Mouse (Mus musculus): ENCODE results near the gene Plk1.

Gene Plk1

DNA sequence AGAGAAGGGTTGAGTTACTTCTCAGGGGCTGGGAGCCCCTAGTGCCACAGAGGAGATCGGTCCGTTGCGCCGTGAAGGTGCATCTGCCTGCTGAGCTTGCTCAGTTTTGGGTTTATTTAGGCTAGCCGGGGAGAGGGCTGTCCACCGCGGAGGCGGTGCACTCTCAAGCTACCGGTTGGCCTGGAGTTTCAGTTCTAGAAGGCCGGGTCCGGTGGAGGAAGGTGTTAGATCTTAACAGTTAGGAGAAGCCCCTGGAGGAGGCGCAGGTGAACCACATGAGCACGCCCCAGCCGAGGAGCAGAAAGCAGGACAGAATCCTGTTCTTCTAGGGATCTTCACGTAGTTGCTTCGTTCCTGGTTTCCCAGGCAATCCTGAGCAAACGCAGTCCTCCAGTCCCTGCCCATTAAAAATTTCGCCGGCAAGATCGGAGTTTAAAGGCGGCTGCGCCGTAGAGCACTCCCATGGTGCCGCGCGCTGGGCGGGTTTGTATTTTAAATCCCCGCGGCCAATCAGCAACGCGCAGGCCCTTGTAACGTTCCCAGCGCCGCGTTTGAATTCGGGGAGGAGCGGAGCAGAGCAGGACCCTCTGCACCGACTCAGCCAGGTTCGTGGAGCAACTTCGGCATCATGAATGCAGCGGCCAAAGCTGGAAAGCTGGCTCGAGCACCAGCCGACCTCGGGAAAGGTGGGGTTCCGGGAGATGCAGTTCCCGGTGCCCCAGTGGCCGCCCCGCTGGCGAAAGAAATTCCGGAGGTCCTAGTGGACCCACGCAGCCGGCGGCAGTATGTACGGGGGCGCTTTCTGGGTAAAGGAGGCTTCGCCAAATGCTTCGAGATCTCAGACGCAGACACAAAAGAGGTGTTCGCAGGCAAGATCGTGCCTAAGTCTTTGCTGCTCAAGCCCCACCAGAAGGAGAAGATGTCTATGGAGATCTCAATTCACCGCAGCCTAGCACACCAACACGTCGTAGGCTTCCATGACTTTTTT, at the start of gene Plk1:
Plk1 (plus strand) TSS at position 525 of the 988 bp plus-strand sequence.
- in situ Hi-C loops (cut with MboI; ENCODE audit: unreplicated experiment in 2 of 2) = no loop called here

DNA sequence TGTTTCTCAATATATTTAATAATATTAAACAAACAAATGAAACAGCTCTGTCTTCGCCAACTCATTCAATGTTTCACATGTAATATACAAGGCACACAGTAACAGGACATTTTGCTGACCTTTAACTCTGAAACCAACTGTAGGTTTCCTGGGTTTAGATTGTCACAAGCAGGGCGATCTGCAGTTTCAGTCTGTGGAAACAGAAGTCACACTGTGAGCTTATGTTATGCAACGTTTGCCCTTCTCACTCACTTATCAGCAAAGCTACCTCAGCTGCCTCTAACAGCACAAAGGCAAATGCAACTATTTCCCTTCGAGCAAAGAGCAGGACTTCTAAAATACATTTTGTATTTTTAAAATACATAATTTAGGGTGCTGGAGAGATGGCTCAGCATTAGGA, 35.7 kb upstream of the Plk1 start:
- in situ Hi-C loops (cut with MboI; ENCODE audit: unreplicated experiment in 2 of 2) = no loop called here

DNA sequence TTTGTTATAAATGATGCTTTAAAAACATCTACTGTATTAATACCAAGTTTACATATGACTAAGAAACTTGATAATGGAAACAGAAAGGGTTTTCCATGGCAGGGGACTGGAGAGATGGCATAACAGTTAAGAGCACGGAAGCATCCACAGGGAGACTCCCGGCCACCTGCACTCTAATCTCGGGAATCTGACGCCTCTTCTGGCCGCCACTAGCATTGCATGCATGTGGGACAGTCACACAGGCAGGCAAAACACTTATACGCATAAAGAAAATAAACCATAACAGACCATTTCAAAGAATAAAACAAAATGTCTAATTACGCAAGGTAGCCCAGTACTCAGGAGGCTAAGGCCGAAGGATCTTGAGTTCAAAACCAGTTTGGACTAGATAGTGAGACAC, 33.6 kb upstream of the Plk1 start:
- in situ Hi-C loops (cut with MboI; ENCODE audit: unreplicated experiment in 2 of 2) = no loop called here

DNA sequence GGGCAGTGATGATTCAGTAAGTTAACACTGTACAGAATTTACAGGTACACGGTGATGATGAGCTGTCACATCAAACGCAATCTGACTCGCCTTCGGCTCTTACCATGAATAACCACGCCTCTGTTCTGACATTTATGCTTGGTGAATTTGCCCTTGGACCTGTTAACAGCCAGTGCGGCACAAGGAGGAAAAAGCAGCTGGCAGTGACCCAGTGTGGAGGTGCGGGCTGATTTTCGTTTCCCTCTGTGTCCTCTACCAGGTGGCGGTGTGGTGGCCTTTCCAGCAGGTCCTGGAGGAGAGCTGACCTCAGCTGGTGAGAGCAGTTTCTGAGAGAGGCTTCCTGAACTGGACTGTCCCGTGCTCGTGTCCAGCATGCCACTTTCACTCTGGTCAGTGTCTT, 32.3 kb upstream of the Plk1 start:
- in situ Hi-C loops (cut with MboI; ENCODE audit: unreplicated experiment in 2 of 2) = no loop called here

DNA sequence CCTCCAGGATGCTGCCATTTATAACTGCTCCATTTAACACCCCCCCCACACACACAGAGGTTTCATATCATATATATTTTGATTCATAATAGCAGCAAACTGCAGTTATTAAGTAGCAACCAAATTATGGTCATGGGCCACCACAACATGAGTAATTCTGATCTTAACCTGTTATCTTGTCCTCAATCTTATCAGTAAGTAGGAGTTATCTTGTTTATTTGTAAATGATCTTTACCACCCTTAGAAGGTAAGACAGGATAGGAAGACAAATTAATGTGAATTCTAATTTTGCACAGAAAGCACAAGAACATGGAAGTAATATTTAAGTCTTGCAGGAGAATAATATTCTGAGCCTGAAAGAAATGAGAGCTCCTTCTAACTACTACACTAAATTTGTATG, 27.4 kb upstream of the Plk1 start:
- in situ Hi-C loops (cut with MboI; ENCODE audit: unreplicated experiment in 2 of 2) = no loop called here

DNA sequence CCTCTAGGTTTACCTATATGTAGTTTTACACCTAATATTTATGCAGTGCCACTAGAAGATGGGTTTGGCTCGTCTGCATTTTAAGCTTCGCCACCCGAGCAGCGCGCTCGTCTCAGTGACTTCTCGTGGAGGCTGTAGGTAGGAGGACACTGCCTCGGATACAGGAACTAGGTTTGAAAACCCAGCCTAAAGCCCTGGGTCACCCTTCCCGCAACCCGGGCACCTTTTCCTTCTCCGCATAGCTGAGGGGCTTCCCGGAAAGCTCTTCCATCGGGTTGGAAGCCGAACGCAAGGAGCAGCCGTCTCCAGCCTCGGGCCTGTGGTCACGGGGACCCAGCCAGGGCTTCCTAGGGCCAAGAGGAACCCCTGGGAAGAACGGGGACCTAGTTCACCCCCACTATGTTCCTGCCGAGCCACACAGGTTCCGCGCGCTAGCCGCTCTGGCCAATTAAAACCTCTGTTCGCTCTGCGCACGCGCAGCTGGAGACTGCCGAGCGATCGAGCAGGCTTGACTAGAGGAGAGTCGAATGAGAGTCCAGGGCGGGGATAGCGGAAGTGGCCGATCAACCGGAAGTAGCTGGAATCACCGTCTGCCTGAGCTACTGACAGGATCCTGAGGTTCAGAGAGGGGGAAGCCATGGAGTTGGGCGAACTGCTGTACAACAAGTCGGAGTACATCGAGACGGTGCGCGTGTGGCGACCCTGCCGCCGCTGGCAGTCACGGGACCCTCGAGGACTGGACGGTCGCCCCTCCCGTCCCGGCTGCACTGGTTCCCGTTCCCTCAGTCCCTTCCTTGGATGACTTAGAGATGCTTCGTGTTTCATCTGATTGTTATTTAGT, 26.5 kb upstream of the Plk1 start, which contains the start of the genes Palb2 and Dctn5:
Palb2 (minus strand) TSS at position 489 of the 841 bp plus-strand sequence.
Dctn5 (plus strand) TSS at position 545 of the 841 bp plus-strand sequence.
- in situ Hi-C loops (cut with MboI; ENCODE audit: unreplicated experiment in 2 of 2) = no loop called here

DNA sequence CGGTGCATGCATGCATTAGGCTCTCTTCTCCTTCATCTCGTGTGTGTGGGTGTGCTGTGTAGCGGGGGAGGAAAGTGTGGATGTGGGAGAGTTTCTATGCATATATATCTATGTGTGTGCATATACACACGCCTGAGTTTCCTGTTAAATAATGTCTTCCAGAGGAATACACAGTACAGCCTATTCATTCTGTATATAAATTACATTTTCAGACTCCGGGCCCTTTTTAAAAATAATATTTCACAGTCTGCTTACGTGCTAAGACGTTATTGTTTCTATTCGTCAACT, 26.0 kb upstream of the Plk1 start:
- in situ Hi-C loops (cut with MboI; ENCODE audit: unreplicated experiment in 2 of 2) = no loop called here

DNA sequence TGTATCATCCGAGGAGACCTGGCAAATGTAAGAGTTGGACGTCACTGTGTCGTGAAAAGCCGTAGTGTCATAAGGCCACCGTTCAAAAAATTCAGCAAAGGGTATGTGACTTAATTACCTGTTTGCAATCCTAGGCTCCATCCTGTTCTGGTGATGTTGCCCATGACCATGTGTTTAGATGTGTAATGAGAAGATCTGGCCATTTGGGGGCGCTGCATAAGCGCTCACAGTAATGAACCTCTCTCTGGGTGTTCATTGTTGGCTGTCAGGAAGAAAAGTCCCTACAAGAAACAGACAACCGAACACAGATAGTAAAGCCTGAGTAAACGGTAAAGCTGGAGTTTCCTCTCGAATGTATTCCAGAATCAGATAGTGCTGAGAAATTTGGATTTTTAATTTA, 24.2 kb upstream of the Plk1 start:
- in situ Hi-C loops (cut with MboI; ENCODE audit: unreplicated experiment in 2 of 2) = no loop called here

DNA sequence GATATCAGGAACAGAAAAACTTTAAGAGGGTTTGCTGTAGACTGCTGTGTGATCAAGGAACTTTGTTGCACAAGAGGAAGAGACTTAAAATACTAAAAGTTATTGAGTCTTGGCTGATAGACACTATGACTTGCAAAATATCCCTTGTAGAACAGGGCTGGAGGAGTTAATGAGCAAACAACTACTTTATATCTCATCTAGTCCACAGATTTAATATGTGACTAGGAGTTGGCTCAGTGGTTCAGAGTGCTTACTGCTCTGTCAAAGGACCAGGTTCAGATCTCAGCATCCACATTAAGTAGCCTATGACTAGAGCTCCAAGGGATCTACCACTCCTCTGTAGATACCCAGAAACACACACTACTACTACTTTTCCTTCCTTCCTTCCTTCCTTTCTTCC, 22.2 kb upstream of the Plk1 start:
- in situ Hi-C loops (cut with MboI; ENCODE audit: unreplicated experiment in 2 of 2) = no loop called here

DNA sequence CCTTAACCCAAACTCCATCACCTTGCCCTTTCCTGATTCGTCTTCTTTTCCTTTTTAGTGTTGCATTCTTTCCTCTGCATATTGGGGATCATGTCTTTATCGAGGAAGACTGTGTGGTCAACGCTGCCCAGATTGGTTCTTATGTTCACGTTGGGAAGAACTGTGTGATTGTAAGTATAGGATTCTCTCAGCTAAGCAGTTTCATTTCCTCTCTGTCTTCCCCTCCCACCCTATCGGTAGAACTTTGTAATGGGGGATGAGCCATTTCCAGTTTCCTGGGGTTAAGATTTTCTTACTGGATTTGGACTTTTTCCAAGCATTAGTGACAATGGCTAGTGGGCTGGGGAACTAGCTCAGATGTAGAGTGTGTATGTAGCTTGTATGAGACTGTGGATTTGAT, 21.0 kb upstream of the Plk1 start:
- in situ Hi-C loops (cut with MboI; ENCODE audit: unreplicated experiment in 2 of 2) = no loop called here

DNA sequence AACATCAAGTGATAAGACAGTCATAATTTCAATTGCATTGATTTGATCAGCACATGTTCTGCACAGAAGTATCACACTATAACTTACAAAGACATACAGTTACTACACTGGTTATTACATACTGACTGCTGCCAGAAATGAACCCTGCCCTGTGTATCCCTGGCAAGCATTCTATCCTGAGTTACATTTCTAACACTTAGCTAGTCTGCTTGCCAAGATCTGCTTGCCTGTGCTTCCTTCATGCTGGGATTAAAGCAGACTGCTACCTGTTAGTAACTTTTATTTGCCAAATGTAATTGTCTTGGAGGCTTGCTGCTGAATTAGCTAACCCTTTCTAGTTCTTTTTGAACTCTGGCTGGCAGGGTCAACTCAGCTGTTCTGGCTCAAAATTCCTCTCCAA, 18.2 kb upstream of the Plk1 start:
- in situ Hi-C loops (cut with MboI; ENCODE audit: unreplicated experiment in 2 of 2) = no loop called here

DNA sequence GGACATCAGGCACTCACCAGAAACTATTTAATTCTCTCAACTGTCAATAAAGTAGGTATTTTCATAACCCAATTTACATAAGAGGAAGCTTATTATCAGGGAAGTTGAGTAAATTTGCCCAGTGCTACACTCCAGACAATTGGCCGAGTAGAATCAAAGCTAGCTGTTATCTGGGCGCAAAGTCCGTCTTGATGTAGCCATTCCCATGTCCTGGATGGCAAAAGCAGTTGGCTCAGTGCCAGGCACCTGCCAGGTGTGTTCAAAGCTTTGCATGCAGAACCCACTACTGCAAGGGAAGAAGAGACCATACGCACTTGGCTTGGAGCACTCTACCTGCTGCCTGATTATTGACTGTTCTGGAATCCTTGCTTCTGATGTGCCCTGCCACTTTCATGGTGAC, 6.8 kb upstream of the Plk1 start:
- in situ Hi-C loops (cut with MboI; ENCODE audit: unreplicated experiment in 2 of 2) = no loop called here

DNA sequence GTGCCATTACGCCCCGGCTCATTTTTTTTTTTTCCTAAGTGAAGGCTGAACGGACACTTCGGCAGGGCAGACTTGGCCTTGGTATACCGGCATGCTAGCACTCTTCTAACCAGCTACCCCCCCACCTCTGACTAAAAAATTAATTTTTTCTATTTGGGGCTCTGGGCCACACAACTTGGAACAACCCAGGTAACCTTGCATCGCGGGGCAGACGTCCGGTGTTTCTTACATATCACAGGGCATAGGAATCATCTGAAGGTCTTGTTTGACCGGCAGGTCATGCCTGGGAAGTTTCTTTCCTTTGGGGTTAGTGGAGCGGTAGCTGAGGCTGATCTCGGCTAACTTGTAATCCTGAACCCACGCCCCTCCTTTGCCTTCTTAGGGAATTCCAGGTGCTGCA, 751 bp upstream of the Plk1 start:
- in situ Hi-C loops (cut with MboI; ENCODE audit: unreplicated experiment in 2 of 2) = no loop called here

DNA sequence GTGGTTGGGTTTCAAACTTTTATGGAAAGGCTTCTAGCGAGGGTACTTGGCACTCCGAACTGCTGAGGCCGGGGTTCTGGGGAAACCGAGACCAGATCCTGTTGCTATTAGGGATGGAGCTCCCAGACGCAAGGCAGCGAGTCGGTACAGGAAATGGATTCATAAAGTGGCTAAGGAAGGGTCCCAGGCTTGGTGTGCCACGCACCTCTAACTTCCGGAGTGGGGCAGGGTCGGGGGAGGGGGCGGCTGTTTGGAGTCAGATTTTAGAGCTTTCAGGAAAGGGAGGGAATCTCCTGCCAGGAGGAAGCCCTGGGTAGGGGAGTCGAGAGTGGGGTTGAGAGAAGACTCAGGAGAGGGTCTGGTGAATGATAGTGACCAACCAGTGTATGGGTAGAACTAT, 798 bp downstream of the Plk1 start:
- in situ Hi-C loops (cut with MboI; ENCODE audit: unreplicated experiment in 2 of 2) = no loop called here

DNA sequence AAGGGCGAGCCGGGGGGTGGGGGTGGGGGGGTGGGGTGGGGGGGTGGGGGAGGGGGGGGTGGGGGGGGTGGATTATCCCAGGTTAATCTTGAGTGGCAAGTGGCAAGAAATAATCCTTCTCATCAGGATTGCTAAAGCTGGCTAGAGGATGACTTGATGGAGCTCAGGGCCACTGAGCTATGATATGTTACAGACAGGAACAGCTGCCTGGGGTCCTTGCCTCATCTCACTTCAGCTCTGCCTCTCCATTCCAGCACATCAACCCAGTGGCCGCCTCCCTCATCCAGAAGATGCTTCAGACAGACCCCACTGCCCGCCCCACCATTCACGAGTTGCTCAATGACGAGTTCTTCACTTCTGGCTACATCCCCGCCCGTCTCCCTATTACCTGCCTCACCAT, 4.5 kb downstream of the Plk1 start:
- in situ Hi-C loops (cut with MboI; ENCODE audit: unreplicated experiment in 2 of 2) = no loop called here

DNA sequence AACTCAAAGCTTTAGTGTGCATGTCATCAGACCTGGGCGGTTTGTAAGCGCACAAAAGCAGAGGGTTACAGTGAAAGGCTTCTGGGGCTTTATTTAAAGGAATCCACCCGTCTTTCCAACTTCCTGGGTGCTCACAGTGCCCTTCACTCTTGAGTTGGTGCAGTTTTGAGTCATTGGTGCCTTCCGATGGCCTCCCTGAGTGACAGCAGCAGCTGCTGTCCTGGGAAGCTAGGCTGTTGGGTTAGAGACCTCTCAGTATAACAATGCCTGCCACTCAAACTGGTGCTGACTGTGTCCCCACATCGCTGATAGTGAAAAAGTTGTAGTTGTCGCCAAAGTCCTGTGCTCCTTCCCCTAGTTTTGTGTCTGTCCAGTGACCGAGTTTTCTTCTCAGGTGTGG, 8.0 kb downstream of the Plk1 start:
- in situ Hi-C loops (cut with MboI; ENCODE audit: unreplicated experiment in 2 of 2) = no loop called here

DNA sequence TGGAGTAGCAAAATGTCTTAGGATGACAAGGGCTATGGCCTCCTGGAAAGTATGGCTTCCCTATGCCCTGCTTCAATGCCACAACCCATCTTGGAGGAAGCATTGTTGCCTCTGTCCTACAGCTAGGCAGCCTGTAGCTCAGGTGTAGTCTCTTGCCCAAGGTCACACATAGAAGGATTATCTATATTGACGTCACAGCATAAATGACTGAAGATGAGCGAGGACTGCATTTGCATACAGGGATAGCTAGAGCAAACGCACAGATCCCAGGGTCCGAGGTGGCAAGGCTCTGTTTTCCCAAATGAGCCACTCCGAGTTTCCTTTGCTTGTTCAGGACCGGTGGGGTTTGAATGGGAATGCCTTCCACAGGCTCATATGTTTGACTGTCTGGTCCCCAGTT, 11.5 kb downstream of the Plk1 start:
- in situ Hi-C loops (cut with MboI; ENCODE audit: unreplicated experiment in 2 of 2) = no loop called here

DNA sequence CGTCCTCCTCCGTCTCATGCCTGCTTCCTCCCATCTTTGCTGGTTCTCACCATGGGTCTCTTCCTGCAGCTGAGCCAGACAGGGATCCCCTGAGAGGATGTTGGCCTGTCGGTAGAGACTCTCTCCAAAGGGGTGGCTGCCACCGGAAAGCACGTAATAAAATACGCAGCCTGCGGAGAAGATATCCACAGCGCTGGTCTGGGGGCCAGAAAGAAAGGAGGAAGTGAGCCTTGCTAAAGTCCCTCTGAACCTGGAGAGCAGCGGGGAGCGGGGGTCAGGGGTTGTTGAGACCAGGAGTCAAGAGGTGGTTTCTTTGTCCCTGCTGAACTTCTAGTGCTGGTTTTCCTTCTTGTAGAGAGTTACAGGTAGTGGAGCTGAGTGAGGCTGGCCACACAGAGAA, 12.4 kb downstream of the Plk1 start:
- in situ Hi-C loops (cut with MboI; ENCODE audit: unreplicated experiment in 2 of 2) = no loop called here

DNA sequence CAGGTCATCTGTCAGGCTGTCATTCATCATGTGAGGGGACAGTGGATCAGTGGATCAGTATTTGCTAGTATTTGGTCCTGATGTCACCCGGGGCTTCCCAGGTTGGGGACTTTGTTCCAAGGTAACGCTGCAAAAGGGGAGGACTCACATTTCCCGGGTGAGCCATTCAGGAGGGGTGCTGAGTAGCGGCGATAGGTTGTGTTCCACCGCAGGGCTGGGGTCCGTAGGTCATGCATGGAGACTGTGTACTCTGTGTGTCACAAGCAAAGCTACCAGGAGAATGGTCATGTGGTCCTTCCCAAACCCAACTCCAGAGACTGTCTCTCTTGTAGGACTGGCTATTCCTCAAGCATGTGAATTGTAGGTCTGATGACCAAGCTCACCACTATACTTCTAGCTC, 21.5 kb downstream of the Plk1 start:
- in situ Hi-C loops (cut with MboI; ENCODE audit: unreplicated experiment in 2 of 2) = loop anchor here (25.0 kb wide), 1 partner anchor 443 kb away; the partner anchor contains the start of gene Scnn1g (in 2 of the 2)

DNA sequence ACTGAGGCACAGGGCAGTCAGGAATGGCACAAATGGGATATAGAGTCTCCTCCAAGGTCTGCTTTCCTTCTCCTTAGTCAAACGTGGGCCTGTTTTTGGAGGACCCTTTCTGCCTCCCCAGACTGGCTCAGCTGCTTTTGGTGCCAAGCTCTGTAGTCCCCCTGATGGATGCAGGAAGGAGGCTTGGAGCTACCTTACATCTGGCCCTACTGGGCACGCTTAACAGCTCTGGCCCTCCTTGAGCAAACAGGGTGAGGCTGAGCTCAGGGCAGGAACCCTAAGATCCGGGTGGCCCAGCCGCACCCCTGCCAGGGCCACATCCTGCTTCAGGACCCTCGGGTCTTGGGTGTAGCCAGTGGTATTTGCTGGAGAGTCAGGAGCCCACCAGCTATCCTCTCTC, 25.3 kb downstream of the Plk1 start:
- in situ Hi-C loops (cut with MboI; ENCODE audit: unreplicated experiment in 2 of 2) = loop anchor here (25.0 kb wide), 1 partner anchor 447 kb away; the partner anchor contains the start of gene Scnn1g (in 2 of the 2)

DNA sequence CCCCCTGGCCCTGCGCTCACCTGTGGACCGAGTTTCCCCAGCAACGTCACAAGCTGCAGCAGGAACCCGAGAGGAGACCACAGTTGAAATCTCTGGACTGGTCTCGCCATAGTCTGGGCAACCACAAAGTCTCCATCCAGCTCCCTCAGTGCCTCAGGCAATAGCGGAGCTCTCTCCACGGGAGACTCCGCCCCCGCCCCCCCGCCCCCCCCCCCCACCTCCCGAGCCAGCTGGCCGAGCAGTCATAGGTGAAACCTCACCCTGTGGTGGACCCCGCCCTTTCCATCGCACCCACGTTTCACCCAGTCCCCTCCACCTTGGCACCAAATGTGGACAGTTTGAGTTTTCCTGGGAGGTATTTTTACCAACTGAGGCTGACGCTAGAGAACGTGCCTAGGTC, 26.8 kb downstream of the Plk1 start, which contains the start of gene Ern2:
Ern2 (minus strand) TSS at position 165 of the 400 bp plus-strand sequence.
- in situ Hi-C loops (cut with MboI; ENCODE audit: unreplicated experiment in 2 of 2) = loop anchor here (25.0 kb wide), 1 partner anchor 449 kb away; the partner anchor contains the start of gene Scnn1g (in 2 of the 2)

Measured in v-Abl transformed pro-B cells (cell line).